Mouse (Mus musculus) MEL (cell line): ENCODE data around the gene Cntrl. TPM values are rescaled to one million over a fixed set of nuclear protein-coding genes. Genes with fewer than 3 reads are reported as not detected.

ENCODE experiments used
- DNase-seq: peaks from one replicate; pipeline ENCODE4 v3.0.0; 2011; ENCODE audit warnings: low read depth, low spot score
- H3K27ac ChIP-seq: 2 replicates; pipeline ENCODE4 v1.5.1; 2012; ENCODE audit warnings: low read depth, mild to moderate bottlenecking, control low read depth, low read length, moderate library complexity; ENCODE audit not compliant: control insufficient read depth
- H3K27me3 ChIP-seq, 2 experiments: fragments of 150-350 bp in 1 of 2; sonication (generic) in 1 of 2; 2 replicates each; pipeline ENCODE4 v1.6.1; 2012; ENCODE audit warnings: low read length in 2 of 2, mild to moderate bottlenecking in 2 of 2, improper control_type of control experiment in 1 of 2, moderate library complexity in 1 of 2; ENCODE audit not compliant: insufficient read depth in 2 of 2, control insufficient read depth in 1 of 2
- H3K36me3 ChIP-seq, 2 experiments: 2 replicates each; pipeline ENCODE4 v1.6.1; 2012 to 2014; ENCODE audit warnings: low read length in 2 of 2, improper control_type of control experiment in 1 of 2, inconsistent platforms in 1 of 2, mild to moderate bottlenecking in 1 of 2; ENCODE audit not compliant: insufficient read depth in 2 of 2, control insufficient read depth in 1 of 2
- H3K4me1 ChIP-seq, 2 experiments: fragments of 150-350 bp in 1 of 2; sonication (generic) in 1 of 2; 2 replicates each; pipeline ENCODE4 v1.6.1; 2012; ENCODE audit warnings: low read length in 2 of 2, improper control_type of control experiment in 1 of 2, mild to moderate bottlenecking in 1 of 2; ENCODE audit not compliant: insufficient read depth in 2 of 2, control insufficient read depth in 1 of 2
- H3K4me3 ChIP-seq, 2 experiments: fragments of 150-350 bp in 1 of 2; sonication (generic) in 1 of 2; 2 replicates each; pipeline ENCODE4 v1.5.1; 2012; ENCODE audit warnings: low read depth in 2 of 2, low read length in 2 of 2, mild to moderate bottlenecking in 2 of 2, moderate library complexity in 2 of 2, control low read depth in 1 of 2, improper control_type of control experiment in 1 of 2; ENCODE audit not compliant: control insufficient read depth in 1 of 2, insufficient read depth in 1 of 2
- H3K79me2 ChIP-seq: 2 replicates; pipeline ENCODE4 v1.6.1; 2012; ENCODE audit warnings: mild to moderate bottlenecking, low read length, moderate library complexity; ENCODE audit not compliant: control insufficient read depth, poor library complexity, insufficient read depth
- H3K9ac ChIP-seq: 2 replicates; pipeline ENCODE4 v1.6.1; 2012; ENCODE audit warnings: low read depth, mild to moderate bottlenecking, control low read depth, low read length, moderate library complexity; ENCODE audit not compliant: control insufficient read depth, poor library complexity, severe bottlenecking
- H3K9me3 ChIP-seq: fragments of 150-350 bp; sonication (generic); replicated peaks from 2 replicates; pipeline ENCODE4 v1.6.1; 2012; ENCODE audit warnings: mild to moderate bottlenecking, low read length, improper control_type of control experiment, moderate library complexity; ENCODE audit not compliant: insufficient read depth
- CHD1 ChIP-seq: IDR thresholded peaks from 2 replicates; pipeline ENCODE4 v1.6.1; 2012; ENCODE audit warnings: low read depth, mild to moderate bottlenecking, inconsistent platforms, low read length, improper control_type of control experiment
- CHD2 ChIP-seq: IDR thresholded peaks from 2 replicates; pipeline ENCODE4 v1.6.1; 2011; ENCODE audit warnings: low read length, improper control_type of control experiment
- E2F4 ChIP-seq: IDR thresholded peaks from 2 replicates; pipeline ENCODE4 v1.6.1; 2011; ENCODE audit warnings: low read depth, low read length, improper control_type of control experiment, borderline replicate concordance
- ELF1 ChIP-seq: IDR thresholded peaks from 2 replicates; pipeline ENCODE4 v1.6.1; 2014; ENCODE audit warnings: low read depth, mild to moderate bottlenecking, inconsistent platforms, low read length, improper control_type of control experiment, moderate library complexity
- EP300 ChIP-seq, 2 experiments: IDR thresholded peaks; 2 replicates each; pipeline ENCODE4 v1.6.1; 2011; ENCODE audit warnings: improper control_type of control experiment in 2 of 2, low read length in 2 of 2, low read depth in 1 of 2, mild to moderate bottlenecking in 1 of 2
- GABPA ChIP-seq: IDR thresholded peaks from 2 replicates; pipeline ENCODE4 v1.6.1; 2012; ENCODE audit warnings: low read depth, mild to moderate bottlenecking, inconsistent platforms, low read length, improper control_type of control experiment, moderate library complexity
- GATA1 ChIP-seq: IDR thresholded peaks from 2 replicates; pipeline ENCODE4 v1.6.1; 2011; ENCODE audit warnings: low read depth, low read length, improper control_type of control experiment
- HCFC1 ChIP-seq: IDR thresholded peaks from 2 replicates; pipeline ENCODE4 v1.6.1; 2012; ENCODE audit warnings: low read depth, mild to moderate bottlenecking, inconsistent platforms, low read length, improper control_type of control experiment, moderate library complexity
- KAT2A ChIP-seq: conservative IDR thresholded peaks from 2 replicates; pipeline ENCODE4 v1.6.1; 2012; ENCODE audit warnings: low read depth, low read length, improper control_type of control experiment, inconsistent platforms
- MAX ChIP-seq: IDR thresholded peaks from 2 replicates; pipeline ENCODE4 v1.6.1; 2011; ENCODE audit warnings: low read length, improper control_type of control experiment
- MAZ ChIP-seq: IDR thresholded peaks from 2 replicates; pipeline ENCODE4 v1.6.1; 2012; ENCODE audit warnings: low read depth, mild to moderate bottlenecking, inconsistent platforms, low read length, improper control_type of control experiment
- MEF2A ChIP-seq: IDR thresholded peaks from 2 replicates; pipeline ENCODE4 v1.6.1; 2014; ENCODE audit warnings: low read depth, mild to moderate bottlenecking, inconsistent platforms, low read length, improper control_type of control experiment; ENCODE audit not compliant: poor library complexity, insufficient replicate concordance, severe bottlenecking; ENCODE audit errors: extremely low read depth
- MYB ChIP-seq: IDR thresholded peaks from 2 replicates; pipeline ENCODE4 v1.6.1; 2011; ENCODE audit warnings: mild to moderate bottlenecking, low read depth, low read length, improper control_type of control experiment
- MYC ChIP-seq: IDR thresholded peaks from 2 replicates; pipeline ENCODE4 v1.6.1; 2011; ENCODE audit warnings: low read depth, mild to moderate bottlenecking, low read length, improper control_type of control experiment, moderate library complexity
- NELFE ChIP-seq: IDR thresholded peaks from 2 replicates; pipeline ENCODE4 v1.6.1; 2011; ENCODE audit warnings: low read depth, low read length, improper control_type of control experiment
- NRF1 ChIP-seq: IDR thresholded peaks from 2 replicates; pipeline ENCODE4 v1.6.1; 2014; ENCODE audit warnings: low read depth, mild to moderate bottlenecking, inconsistent platforms, low read length, improper control_type of control experiment, moderate library complexity; ENCODE audit not compliant: poor library complexity, insufficient read depth, severe bottlenecking
- POLR2A ChIP-seq, 2 experiments: IDR thresholded peaks; 2 replicates each; pipeline ENCODE4 v1.6.1; 2011 to 2012; ENCODE audit warnings: low read length in 2 of 2, mild to moderate bottlenecking in 2 of 2, control low read depth in 1 of 2, improper control_type of control experiment in 1 of 2, low read depth in 1 of 2, moderate library complexity in 1 of 2; ENCODE audit not compliant: control insufficient read depth in 1 of 2, insufficient read depth in 1 of 2, poor library complexity in 1 of 2
- POLR2AphosphoS2 ChIP-seq: IDR thresholded peaks from 2 replicates; pipeline ENCODE4 v1.6.1; 2011; ENCODE audit warnings: low read length, improper control_type of control experiment
- RAD21 ChIP-seq: IDR thresholded peaks from 2 replicates; pipeline ENCODE4 v1.6.1; 2011; ENCODE audit warnings: mild to moderate bottlenecking, low read depth, low read length, improper control_type of control experiment
- RCOR1 ChIP-seq: IDR thresholded peaks from 2 replicates; pipeline ENCODE4 v1.6.1; 2012; ENCODE audit warnings: low read depth, mild to moderate bottlenecking, inconsistent platforms, low read length, improper control_type of control experiment
- SIN3A ChIP-seq: IDR thresholded peaks from 2 replicates; pipeline ENCODE4 v1.6.1; 2012; ENCODE audit warnings: low read length, improper control_type of control experiment, inconsistent platforms
- SMC3 ChIP-seq: IDR thresholded peaks from 2 replicates; pipeline ENCODE4 v1.6.1; 2011; ENCODE audit warnings: low read depth, low read length, improper control_type of control experiment
- TAL1 ChIP-seq: IDR thresholded peaks from 2 replicates; pipeline ENCODE4 v1.6.1; 2012; ENCODE audit warnings: mild to moderate bottlenecking, inconsistent platforms, low read length, moderate library complexity, mixed read lengths
- TCF12 ChIP-seq: IDR thresholded peaks from 2 replicates; pipeline ENCODE4 v1.6.1; 2014; ENCODE audit warnings: low read depth, mild to moderate bottlenecking, inconsistent platforms, low read length, improper control_type of control experiment, moderate library complexity
- UBTF ChIP-seq: IDR thresholded peaks from 2 replicates; pipeline ENCODE4 v1.6.1; 2012; ENCODE audit warnings: low read depth, mild to moderate bottlenecking, inconsistent platforms, low read length, improper control_type of control experiment, moderate library complexity, borderline replicate concordance; ENCODE audit not compliant: insufficient read depth
- USF1 ChIP-seq: IDR thresholded peaks from 2 replicates; pipeline ENCODE4 v1.6.1; 2014; ENCODE audit warnings: low read depth, mild to moderate bottlenecking, inconsistent platforms, low read length, improper control_type of control experiment, moderate library complexity
- USF2 ChIP-seq, 2 experiments: IDR thresholded peaks; 2 replicates each; pipeline ENCODE4 v1.6.1; 2011 to 2012; ENCODE audit warnings: improper control_type of control experiment in 2 of 2, low read length in 2 of 2, borderline replicate concordance in 1 of 2, inconsistent platforms in 1 of 2, low read depth in 1 of 2, mild to moderate bottlenecking in 1 of 2; ENCODE audit not compliant: insufficient read depth in 1 of 2
- ZC3H11A ChIP-seq: IDR thresholded peaks from 2 replicates; pipeline ENCODE4 v1.6.1; 2012; ENCODE audit warnings: low read depth, mild to moderate bottlenecking, inconsistent platforms, low read length, improper control_type of control experiment
- ZKSCAN1 ChIP-seq: IDR thresholded peaks from 2 replicates; pipeline ENCODE4 v1.6.1; 2012; ENCODE audit warnings: low read depth, mild to moderate bottlenecking, inconsistent platforms, low read length, improper control_type of control experiment, moderate library complexity
- ZNF384 ChIP-seq: IDR thresholded peaks from 2 replicates; pipeline ENCODE4 v1.6.1; 2012; ENCODE audit warnings: low read depth, mild to moderate bottlenecking, inconsistent platforms, low read length, improper control_type of control experiment
- polyA plus RNA-seq, 2 experiments: library from polyadenylated mRNA; stranded (reverse) in 1 of 2; unstranded in 1 of 2; fragments of >175 nt in 1 of 2; fragments of >200 nt in 1 of 2; gene quantifications; 2 replicates each; pipeline versions ENCODE4 v1.2.1 to v1.2.4; 2012; ENCODE audit warnings: low replicate concordance in 2 of 2, low read depth in 1 of 2; ENCODE audit not compliant: insufficient read length in 2 of 2, insufficient read depth in 1 of 2, missing spikeins in 1 of 2
- total RNA-seq: library from RNA; depleted of rRNA; stranded (reverse); fragments of 300-350 nt; gene quantifications from 2 replicates; pipeline ENCODE4 v1.2.3, GENCODE M21; 2012

Gene Cntrl
- total and polyA plus RNA-seq, 3 experiments = 17.0 to 24.0 TPM; not detected in 1

DNA sequence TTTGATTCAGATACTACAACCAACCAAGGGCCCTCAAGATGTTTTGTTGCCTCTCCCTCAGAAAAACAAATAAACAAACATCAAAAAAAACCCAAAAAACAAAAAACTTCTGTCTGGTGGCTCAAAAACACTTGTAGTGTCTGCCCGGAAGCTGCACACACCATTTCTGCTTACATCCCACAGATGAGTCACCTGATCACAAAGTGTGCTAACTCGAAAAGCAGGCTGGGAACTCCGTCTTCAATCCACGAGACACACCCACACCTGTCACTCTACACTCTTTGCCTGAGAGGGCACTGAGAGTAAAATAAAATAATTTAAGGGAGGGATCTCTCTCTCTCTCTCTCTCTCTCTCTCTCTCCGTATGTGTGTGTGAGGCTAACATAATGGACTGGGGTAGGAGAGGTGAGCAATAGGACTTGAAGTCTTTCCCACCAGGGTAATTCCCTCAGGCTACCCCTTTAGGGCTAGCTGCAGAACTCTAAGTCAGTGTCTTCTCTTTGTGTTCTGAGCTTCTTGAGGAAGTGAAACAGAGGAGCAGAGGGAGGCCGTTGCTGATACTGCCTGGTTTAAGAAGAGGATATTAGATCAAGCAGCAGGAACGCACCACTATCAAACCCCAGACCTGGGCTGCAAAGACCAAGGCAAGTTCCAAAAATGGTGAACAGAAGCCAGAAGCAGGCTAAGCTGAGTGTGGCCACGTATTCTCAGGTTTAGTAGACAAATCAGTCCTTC lies 99.8 kb downstream of the Cntrl start (continued):
- TF ChIP-seq HCFC1 (peak; percentile 56), RCOR1 (no peak), MAX (peak; percentile 15; the same call in 1 of the 2 replicates), NRF1 (no peak), NELFE (peak; percentile 36; the same call in 1 of the 2 replicates), MYC (peak; percentile 36; the same call in 1 of the 2 replicates), MEF2A (no peak), SIN3A (peak; percentile 38), ZC3H11A (no peak), USF2 (IDR thresholded peaks at IDR 0.05; ENCODE audit: borderline replicate concordance in 1 of 2, insufficient read depth in 1 of 2, low read depth in 1 of 2, low read length in 2 of 2) (peak in 1 of 2 experiments; percentile 48; a peak in 1 of 4 replicates), TAL1 (no peak), ZNF384 (no peak), TCF12 (no peak), CHD1 (no peak), UBTF (no peak), SMC3 (no peak; the same call in 1 of the 2 replicates), KAT2A (no peak), GATA1 (no peak), EP300 (IDR thresholded peaks at IDR 0.05; ENCODE audit: low read depth in 1 of 2, low read length in 2 of 2) (peak in 1 of 2 experiments; percentile 25; a peak in 3 of 4 replicates), RAD21 (no peak), MAZ (no peak)

DNA sequence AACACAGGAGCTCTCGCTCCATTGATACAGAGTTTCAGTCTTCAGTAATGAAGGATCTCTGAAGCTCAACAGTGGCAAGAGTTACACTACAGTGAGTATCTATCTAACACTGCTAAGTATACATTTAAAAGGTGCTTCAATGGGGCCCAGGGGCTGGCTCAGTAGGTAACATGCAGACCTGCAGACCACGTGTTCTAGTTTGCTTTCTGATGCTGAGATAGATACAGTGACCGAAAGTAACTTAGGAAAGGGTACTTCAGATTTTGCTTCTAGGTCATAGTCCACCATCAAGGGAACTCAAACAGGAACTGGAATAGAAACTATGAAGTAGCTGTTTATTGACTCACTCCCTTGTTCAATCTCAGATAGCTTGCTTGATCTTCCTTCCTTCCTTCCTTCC lies 102.4 kb downstream of the Cntrl start:
- no peak overlapping the region for H3K9ac ChIP-seq
- peaks cover 0 to 15% of the 10 kb centered on the region in 2 experiments; a peak in 2 of 4 replicates for H3K36me3 ChIP-seq
- H3K27ac ChIP-seq = no peak overlapping the region
- H3K9me3 ChIP-seq = no peaks in the 10 kb centered on the region
- H3K79me2 ChIP-seq = no peaks in the 10 kb centered on the region
- peaks cover 6 to 30% of the 10 kb centered on the region in 2 experiments; a peak in 3 of 4 replicates for H3K4me1 ChIP-seq
- no peak overlapping the region for H3K4me3 ChIP-seq
- no peaks in the 10 kb centered on the region for H3K27me3 ChIP-seq
- TF ChIP-seq NRF1 = no peak
- TF ChIP-seq EP300 (IDR thresholded peaks at IDR 0.05; ENCODE audit: low read depth in 1 of 2, low read length in 2 of 2) = no peak
- no peak for TF ChIP-seq MYC
- no peak for TF ChIP-seq E2F4
- TF ChIP-seq MYB = no peak
- TF ChIP-seq CHD2 = no peak
- no peak for TF ChIP-seq SIN3A
- no peak for TF ChIP-seq USF2 (IDR thresholded peaks at IDR 0.05; ENCODE audit: borderline replicate concordance in 1 of 2, insufficient read depth in 1 of 2, low read depth in 1 of 2, low read length in 2 of 2)
- no peak for TF ChIP-seq POLR2AphosphoS2
- TF ChIP-seq SMC3 = no peak
- no peak for TF ChIP-seq POLR2A (IDR thresholded peaks at IDR 0.05; ENCODE audit: control insufficient read depth in 1 of 2, insufficient read depth in 1 of 2, low read depth in 1 of 2, low read length in 2 of 2, poor library complexity in 1 of 2)
- TF ChIP-seq GABPA = no peak
- TF ChIP-seq ZKSCAN1 = no peak
- TF ChIP-seq RCOR1 = no peak
- no peak for TF ChIP-seq MEF2A
- no peak for TF ChIP-seq ELF1
- TF ChIP-seq USF1 = no peak
- no peak for TF ChIP-seq HCFC1
- TF ChIP-seq CHD1 = no peak
- TF ChIP-seq, all 39 proteins: peak for 0
- DNase-seq = no peak
